Mouse (Mus musculus) limb, embryonic 14.5 days (tissue): ENCODE results near the gene Rps6ka5. TPM values are rescaled to one million over a fixed set of nuclear protein-coding genes. Genes with fewer than 3 reads are reported as not detected.
A peak's percentile ranks its signal among the peaks of the same experiment; 100 is the strongest.

Experiments
- ATAC-seq: fragments of 200-750 bp; cut with Nextera tagmentation; 2 replicates; pipeline ENCODE4 v1.8.0; 2017; ENCODE audit warnings: low read depth, moderate number of reproducible peaks, moderate TSS enrichment; ENCODE audit not compliant: low FRiP score
- DNase-seq: peaks from one replicate; pipeline ENCODE4 v3.0.0-alpha.2; 2015; ENCODE audit warnings: low spot score
- H3K27ac ChIP-seq: fragments of 300-500 bp; sonication (generic); replicated peaks from 2 replicates; pipeline ENCODE4 v1.5.1; 2014; ENCODE audit warnings: low read depth, mild to moderate bottlenecking, low read length, moderate library complexity, mixed read lengths
- H3K27me3 ChIP-seq: fragments of 300-500 bp; sonication (generic); 2 replicates; pipeline ENCODE4 v1.6.1; 2014; ENCODE audit warnings: low read length, mixed read lengths; ENCODE audit not compliant: control insufficient read depth, insufficient read depth
- H3K36me3 ChIP-seq: fragments of 300-500 bp; sonication (generic); 2 replicates; pipeline ENCODE4 v1.6.1; 2014; ENCODE audit warnings: mild to moderate bottlenecking, low read length, moderate library complexity, mixed read lengths; ENCODE audit not compliant: control insufficient read depth, insufficient read depth
- H3K4me1 ChIP-seq: fragments of 300-500 bp; sonication (generic); 2 replicates; pipeline ENCODE4 v1.6.1; 2014; ENCODE audit warnings: antibody characterized with exemption, low read length, mixed read lengths; ENCODE audit not compliant: control insufficient read depth, insufficient read depth
- H3K4me2 ChIP-seq: fragments of 300-500 bp; sonication (generic); replicated peaks from 2 replicates; pipeline ENCODE4 v1.6.1; 2014; ENCODE audit warnings: low read depth, mild to moderate bottlenecking, low read length, moderate library complexity; ENCODE audit not compliant: severe bottlenecking
- H3K4me3 ChIP-seq: fragments of 300-500 bp; sonication (generic); replicated peaks from 2 replicates; pipeline ENCODE4 v1.5.1; 2014; ENCODE audit warnings: low read length
- H3K9ac ChIP-seq: fragments of 300-500 bp; sonication (generic); 2 replicates; pipeline ENCODE4 v1.6.1; 2014; ENCODE audit warnings: mild to moderate bottlenecking, low read depth, low read length, moderate library complexity; ENCODE audit not compliant: severe bottlenecking
- H3K9me3 ChIP-seq: fragments of 300-500 bp; sonication (generic); 2 replicates; pipeline ENCODE4 v1.6.1; 2016; ENCODE audit warnings: low read length; ENCODE audit not compliant: control insufficient read depth
- POLR2A ChIP-seq: fragments of 200-500 bp; IDR thresholded peaks from 2 replicates; pipeline ENCODE4 v1.8.0; 2012; ENCODE audit warnings: inconsistent platforms, mild to moderate bottlenecking, moderate library complexity, borderline replicate concordance; ENCODE audit not compliant: insufficient read depth, insufficient read length; ENCODE audit errors: extremely low read depth
- WGBS: fragments of 180-500 bp; shearing (Covaris S2); extraction: QIAGEN DNeasy Blood & Tissue Kit; methylation state at CpG from one replicate; pipeline ENCODE4 v1.1.7; 2014; 5-methylcytosine and 5-hydroxymethylcytosine counted together
- polyA plus RNA-seq, 2 experiments: library from polyadenylated mRNA; depleted of rRNA in 1 of 2; stranded (reverse) in 1 of 2; unstranded in 1 of 2; fragments of >200 nt; fragmentation: Nextera tagmentation in 1 of 2; extraction: Ambion mirVana in 1 of 2; gene quantifications; 2 replicates each; pipeline versions ENCODE4 v1.2.1 to v1.2.3; 2012 to 2014

Rps6ka5 gene
- polyA plus RNA-seq, 2 experiments = 4.4 to 5.7 TPM

- peak overlapping the region; percentile 78 for H3K4me3 ChIP-seq
- 3% methylated on average over 53 of the region's 85 CpGs for WGBS
- DNase-seq = peak; percentile 100
- ATAC-seq = peak; percentile 98
- no peaks in the 10 kb centered on the region for H3K9me3 ChIP-seq
- H3K4me2 ChIP-seq = peak overlapping the region; percentile 71
- peak overlapping the region; percentile 79 for H3K9ac ChIP-seq
- peak; percentile 95 for TF ChIP-seq POLR2A
- H3K27ac ChIP-seq = peak overlapping the region; percentile 98
- no peaks in the 10 kb centered on the region for H3K27me3 ChIP-seq
- H3K36me3 ChIP-seq = no peaks in the 10 kb centered on the region
- peaks cover 7% of the 10 kb centered on the region; the same call in 1 of the 2 replicates for H3K4me1 ChIP-seq
Measured at GRCm38 (mm10) chr12:100724606-100725457, 2.0 kb downstream of the Rps6ka5 start.

DNA sequence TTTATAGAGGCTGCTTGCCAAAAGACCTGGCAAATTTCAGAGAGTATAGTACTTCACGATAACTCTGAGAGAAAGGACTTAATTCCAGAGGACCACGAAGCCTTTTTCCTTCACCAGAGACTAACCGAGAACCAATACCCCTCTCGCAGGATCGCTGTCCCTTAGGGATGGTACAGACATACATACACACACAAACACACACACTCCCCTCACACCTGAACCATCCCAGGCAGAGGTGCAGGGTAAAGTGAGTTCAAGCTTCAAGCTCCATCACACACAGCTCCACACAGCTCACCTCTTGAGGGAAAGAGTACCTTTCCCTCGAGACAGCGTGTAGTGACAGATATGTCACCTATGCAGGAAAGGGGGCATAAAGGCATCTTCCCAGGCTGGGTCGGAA lies 2.6 kb downstream of the Rps6ka5 start:
- 4% methylated on average over 7 of the region's 8 CpGs for WGBS
- H3K4me3 ChIP-seq = peak overlapping the region; percentile 78
- H3K9ac ChIP-seq = peak overlapping the region; percentile 79
- H3K27ac ChIP-seq = peak overlapping the region; percentile 98
- ATAC-seq (no peak), DNase-seq (no peak)
- H3K4me1 ChIP-seq = peaks cover 7% of the 10 kb centered on the region; the same call in 1 of the 2 replicates
- peak overlapping the region; percentile 71 for H3K4me2 ChIP-seq
- no peaks in the 10 kb centered on the region for H3K9me3 ChIP-seq
- no peaks in the 10 kb centered on the region for H3K36me3 ChIP-seq
- no peak for TF ChIP-seq POLR2A
- H3K27me3 ChIP-seq = no peaks in the 10 kb centered on the region

- ATAC-seq (no peak), DNase-seq (no peak)
- Histone ChIP-seq H3K9me3 (no peaks in the 10 kb centered on the region), H3K4me2 (no peak overlapping the region), H3K27ac (no peak overlapping the region), H3K4me3 (no peak overlapping the region), H3K9ac (no peak overlapping the region), H3K27me3 (no peaks in the 10 kb centered on the region), H3K36me3 (no peaks in the 10 kb centered on the region), H3K4me1 (peaks cover 5% of the 10 kb centered on the region; the same call in 1 of the 2 replicates)
- 52% methylated on average over 3 of the region's 3 CpGs for WGBS
- TF ChIP-seq POLR2A = no peak
Measured at GRCm38 (mm10) chr12:100720801-100721200, 6.0 kb downstream of the Rps6ka5 start.

- ATAC-seq = no peak
Measured at GRCm38 (mm10) chr12:100717446-100717845, 9.3 kb downstream of the Rps6ka5 start.

GRCm38 (mm10) chr12:100716969-100717368 lies 9.8 kb downstream of the Rps6ka5 start:
- WGBS = 73% methylated on average over 4 of the region's 4 CpGs
- Histone ChIP-seq H3K9ac (no peak overlapping the region), H3K9me3 (no peaks in the 10 kb centered on the region), H3K27ac (no peak overlapping the region), H3K4me1 (no peaks in the 10 kb centered on the region), H3K4me2 (no peak overlapping the region), H3K4me3 (no peak overlapping the region), H3K36me3 (no peaks in the 10 kb centered on the region), H3K27me3 (no peaks in the 10 kb centered on the region)
- DNase-seq (no peak), ATAC-seq (no peak)
- TF ChIP-seq POLR2A = no peak

More at GRCm38 (mm10) chr12:100717446-100717845, 9.3 kb downstream of the Rps6ka5 start:
- H3K9ac ChIP-seq = no peak overlapping the region
- DNase-seq = no peak
- H3K4me3 ChIP-seq = no peak overlapping the region
- no peak for TF ChIP-seq POLR2A
- no peaks in the 10 kb centered on the region for H3K27me3 ChIP-seq
- H3K4me1 ChIP-seq = no peaks in the 10 kb centered on the region
- H3K4me2 ChIP-seq = no peak overlapping the region
- no peaks in the 10 kb centered on the region for H3K9me3 ChIP-seq
- no peak overlapping the region for H3K27ac ChIP-seq
- no peaks in the 10 kb centered on the region for H3K36me3 ChIP-seq
